Mouse (Mus musculus) cortical plate, adult 2 months (tissue): ENCODE data around the gene Edaradd.

Experiments used
- CTCF ChIP-seq: fragments of 200-500 bp; IDR thresholded peaks from 2 replicates; pipeline ENCODE4 v1.5.1; 2011; ENCODE audit warnings: mild to moderate bottlenecking, control low read depth, low read length; ENCODE audit not compliant: insufficient read depth; ENCODE audit errors: extremely low read depth
- POLR2A ChIP-seq: fragments of 200-500 bp; IDR thresholded peaks from 2 replicates; pipeline ENCODE4 v1.6.1; 2011; ENCODE audit warnings: mild to moderate bottlenecking, low read length, control low read depth; ENCODE audit not compliant: insufficient read depth; ENCODE audit errors: extremely low read depth

GRCm38 (mm10) chr13:12497809-12498208, 22.4 kb downstream of the Edaradd start:
- no peak for TF ChIP-seq POLR2A
- TF ChIP-seq CTCF = no peak
